Mouse (Mus musculus): ENCODE results near the gene Ica1. TPM values are rescaled to one million over a fixed set of nuclear protein-coding genes. Genes with fewer than 3 reads are reported as not detected.

Ica1 gene
- total RNA-seq, 2 experiments from 2014 or later: 1.1 to 1.7 TPM

- H3K4me3 ChIP-seq: no peak overlapping the region
- no peak overlapping the region for H3K27ac ChIP-seq
- no peak for DNase-seq
- TF ChIP-seq CTCF (IDR thresholded peaks at IDR 0.05): no peak
- intact Hi-C loops (cut with DNase I): no loop called here
These were observed 132.6 kb downstream of the Ica1 start for GRCm38 (mm10) chr6:8645708-8646107.

GRCm38 (mm10) chr6:8644703-8645102, 133.6 kb downstream of the Ica1 start:
- DNase-seq: no peak
- no peak for TF ChIP-seq CTCF (IDR thresholded peaks at IDR 0.05)
- Histone ChIP-seq H3K27ac (no peak overlapping the region), H3K4me3 (no peak overlapping the region)
- intact Hi-C loops (cut with DNase I): no loop called here

GRCm38 (mm10) chr6:8640863-8641262, 137.4 kb downstream of the Ica1 start:
- no peak overlapping the region for H3K4me3 ChIP-seq
- TF ChIP-seq CTCF (IDR thresholded peaks at IDR 0.05): no peak
- H3K27ac ChIP-seq: no peak overlapping the region
- no peak for DNase-seq
- intact Hi-C loops (cut with DNase I): no loop called here

- TF ChIP-seq CTCF (IDR thresholded peaks at IDR 0.05): no peak
These were observed 138.8 kb downstream of the Ica1 start for GRCm38 (mm10) chr6:8639526-8639925.

GRCm38 (mm10) chr6:8638899-8639298, 139.4 kb downstream of the Ica1 start:
- TF ChIP-seq CTCF (IDR thresholded peaks at IDR 0.05): no peak
- no peak for DNase-seq
- intact Hi-C loops (cut with DNase I): no loop called here
- no peak overlapping the region for H3K4me3 ChIP-seq
- no peak overlapping the region for H3K27ac ChIP-seq

More at GRCm38 (mm10) chr6:8639526-8639925, 138.8 kb downstream of the Ica1 start:
- Histone ChIP-seq H3K27ac (no peak overlapping the region), H3K4me3 (no peak overlapping the region)
- no peak for DNase-seq
- intact Hi-C loops (cut with DNase I): no loop called here

- no peak for TF ChIP-seq CTCF (IDR thresholded peaks at IDR 0.05)
- no peak overlapping the region for H3K27ac ChIP-seq
- intact Hi-C loops (cut with DNase I): no loop called here
- H3K4me3 ChIP-seq: no peak overlapping the region
- DNase-seq: no peak
These were observed 140.2 kb downstream of the Ica1 start for GRCm38 (mm10) chr6:8638122-8638521.

- no peak for DNase-seq
- intact Hi-C loops (cut with DNase I): no loop called here
- TF ChIP-seq CTCF (IDR thresholded peaks at IDR 0.05): no peak
- Histone ChIP-seq H3K27ac (no peak overlapping the region), H3K4me3 (no peak overlapping the region)
These were observed 145.6 kb downstream of the Ica1 start for GRCm38 (mm10) chr6:8632701-8633100.

GRCm38 (mm10) chr6:8631986-8632632, 146.2 kb downstream of the Ica1 start:
- intact Hi-C loops (cut with DNase I): no loop called here
- Histone ChIP-seq H3K4me3 (no peak overlapping the region), H3K27ac (no peak overlapping the region)
- DNase-seq: no peak
- TF ChIP-seq CTCF (IDR thresholded peaks at IDR 0.05): no peak

- H3K27ac ChIP-seq: no peak overlapping the region
- intact Hi-C loops (cut with DNase I): no loop called here
- H3K4me3 ChIP-seq: no peak overlapping the region
- TF ChIP-seq CTCF (IDR thresholded peaks at IDR 0.05): no peak
- no peak for DNase-seq
These were observed 146.9 kb downstream of the Ica1 start for GRCm38 (mm10) chr6:8631362-8631761.

GRCm38 (mm10) chr6:8630531-8630930, 147.8 kb downstream of the Ica1 start:
- H3K27ac ChIP-seq: no peak overlapping the region
- intact Hi-C loops (cut with DNase I): no loop called here
- H3K4me3 ChIP-seq: no peak overlapping the region
- no peak for TF ChIP-seq CTCF (IDR thresholded peaks at IDR 0.05)
- DNase-seq: no peak

- Histone ChIP-seq H3K27ac (no peak overlapping the region), H3K4me3 (no peak overlapping the region)
- intact Hi-C loops (cut with DNase I): no loop called here
- no peak for TF ChIP-seq CTCF (IDR thresholded peaks at IDR 0.05)
- DNase-seq: no peak
These were observed 149.5 kb downstream of the Ica1 start for GRCm38 (mm10) chr6:8628715-8629267.

- H3K27ac ChIP-seq: no peak overlapping the region
- intact Hi-C loops (cut with DNase I): no loop called here
- no peak for TF ChIP-seq CTCF (IDR thresholded peaks at IDR 0.05)
- DNase-seq: no peak
- H3K4me3 ChIP-seq: no peak overlapping the region
These were observed 150.1 kb downstream of the Ica1 start for GRCm38 (mm10) chr6:8628226-8628625.

GRCm38 (mm10) chr6:8623045-8623444, 155.2 kb downstream of the Ica1 start:
- Histone ChIP-seq H3K4me3 (no peak overlapping the region), H3K27ac (no peak overlapping the region)
- no peak for TF ChIP-seq CTCF (IDR thresholded peaks at IDR 0.05)
- DNase-seq: no peak
- intact Hi-C loops (cut with DNase I): no loop called here
